Mouse (Mus musculus) brown adipose tissue, adult 24 weeks (tissue): ENCODE data around the gene Pdzd2. TPM values are rescaled to one million over a fixed set of nuclear protein-coding genes. Genes with fewer than 3 reads are reported as not detected.

ENCODE experiments used
- H3K27ac ChIP-seq: fragments of 200-500 bp; replicated peaks from 2 replicates; pipeline ENCODE4 v1.5.1; 2012; ENCODE audit warnings: low read depth, mild to moderate bottlenecking, low read length
- H3K4me1 ChIP-seq: fragments of 200-500 bp; 2 replicates; pipeline ENCODE4 v1.6.1; 2012; ENCODE audit warnings: low read length, mixed read lengths; ENCODE audit not compliant: control insufficient read depth, insufficient read depth, insufficient read length
- H3K4me3 ChIP-seq: fragments of 200-500 bp; 2 replicates; pipeline ENCODE4 v1.5.1; 2012; ENCODE audit warnings: low read depth, mild to moderate bottlenecking, low read length, moderate library complexity; ENCODE audit not compliant: insufficient read depth
- polyA plus RNA-seq: library from polyadenylated mRNA; stranded (reverse); fragments of >200 nt; gene quantifications from 2 replicates; pipeline ENCODE4 v1.2.4, GENCODE M21; 2012; ENCODE audit not compliant: missing spikeins, insufficient read depth, insufficient read length

The Pdzd2 gene
- polyA plus RNA-seq, 1 experiment = 23.7 TPM

DNA sequence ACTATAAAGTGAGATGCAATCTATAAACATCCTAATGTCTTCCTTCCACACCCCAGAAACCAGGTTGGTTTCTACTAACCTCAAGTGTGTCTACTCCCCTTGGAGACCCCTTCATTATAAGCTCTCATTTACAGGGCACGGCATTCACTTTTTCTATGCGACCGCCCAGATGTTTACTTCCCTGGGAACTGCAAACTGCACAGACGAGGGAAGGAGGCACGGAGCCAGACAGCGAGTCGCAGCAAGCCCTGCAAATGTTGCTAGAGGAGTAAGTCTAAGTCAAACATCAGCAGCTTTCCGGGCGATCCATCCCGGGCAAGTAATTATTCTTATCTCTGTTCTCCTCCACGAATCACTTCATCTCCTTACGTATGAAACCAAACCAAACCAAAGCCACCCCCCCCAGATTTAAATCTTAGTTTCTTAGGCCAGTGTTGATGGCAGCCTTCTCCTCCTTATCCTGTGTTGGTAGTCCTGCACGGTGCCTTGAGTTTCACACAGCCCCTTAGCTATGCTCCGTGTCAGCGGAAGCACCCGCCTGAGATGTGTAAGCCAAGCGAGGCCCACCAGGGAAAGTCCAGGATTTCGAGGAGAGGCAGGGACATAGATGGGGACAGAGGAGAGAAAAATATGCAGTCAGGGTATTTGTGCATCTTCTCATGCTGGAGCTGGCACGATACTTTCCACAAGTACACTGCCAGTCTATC, 305.7 kb downstream of the Pdzd2 start:
- no peak overlapping the region for H3K27ac ChIP-seq
- H3K4me3 ChIP-seq = no peak overlapping the region
- peaks cover 8% of the 10 kb centered on the region; the same call in 1 of the 2 replicates for H3K4me1 ChIP-seq

DNA sequence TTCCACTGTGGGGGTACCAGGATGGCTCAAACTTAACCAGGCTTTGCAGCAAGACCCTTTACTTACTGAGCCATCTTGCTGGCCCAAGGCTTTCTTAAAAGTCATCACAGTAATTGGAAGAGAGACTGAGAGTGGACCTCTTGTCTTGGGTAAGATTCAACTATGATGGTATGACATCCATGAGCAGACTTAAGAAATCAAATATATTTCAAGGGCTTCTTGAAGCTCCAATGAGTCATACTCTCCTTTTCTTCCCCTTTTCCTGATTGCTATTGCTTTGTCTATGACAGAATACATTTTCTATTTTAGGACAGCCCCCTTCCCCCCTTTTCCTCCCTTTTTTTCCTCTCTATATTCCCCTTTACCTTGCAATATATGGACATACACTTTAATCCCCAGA, 306.8 kb downstream of the Pdzd2 start:
- Histone ChIP-seq H3K4me1 (peaks cover 6% of the 10 kb centered on the region; the same call in 1 of the 2 replicates), H3K27ac (0 out of 2 replicates have a peak overlapping the region, but pooled peaks have one; percentile 16), H3K4me3 (no peak overlapping the region)

DNA sequence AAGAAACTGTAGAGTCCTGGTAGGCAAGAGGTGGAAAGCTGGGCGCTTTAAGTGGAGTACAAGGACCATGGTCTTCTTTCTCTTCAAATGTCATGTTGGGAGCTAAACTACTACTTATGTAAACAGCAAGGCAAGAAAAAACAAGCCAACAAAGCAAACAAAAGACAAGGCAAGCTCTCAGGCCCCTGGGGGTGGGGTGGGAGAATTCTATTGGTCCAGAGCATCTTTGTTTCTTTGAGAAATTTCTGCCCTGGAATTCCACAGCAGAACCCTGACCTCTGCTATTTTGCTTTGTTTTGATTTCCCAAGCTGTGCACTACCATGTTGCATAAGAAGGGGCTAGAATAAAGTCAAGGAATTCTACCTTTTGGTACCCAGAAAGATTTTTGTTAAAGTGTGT, 307.4 kb downstream of the Pdzd2 start:
- Histone ChIP-seq H3K4me1 (peaks cover 6% of the 10 kb centered on the region; the same call in 1 of the 2 replicates), H3K4me3 (no peak overlapping the region), H3K27ac (0 out of 2 replicates have a peak overlapping the region, but pooled peaks have one; percentile 16)

DNA sequence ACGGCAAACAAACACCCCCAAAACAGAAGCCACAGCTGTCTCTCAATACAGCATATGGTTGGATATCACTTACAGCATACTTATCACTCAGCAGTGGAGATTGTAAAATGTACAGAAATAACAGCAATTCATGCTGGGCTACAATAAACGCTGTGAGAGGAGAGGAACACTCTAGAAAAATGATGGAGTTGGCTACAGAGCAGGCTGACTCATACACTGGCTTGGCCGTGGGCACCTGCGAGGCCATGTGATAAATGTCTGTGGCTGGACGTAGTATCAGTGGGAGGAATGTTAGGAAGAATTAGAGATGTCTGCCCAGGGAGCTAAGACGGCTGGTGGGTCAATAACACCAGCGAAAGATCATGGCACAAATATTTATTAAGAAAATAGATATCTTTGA, 308.0 kb downstream of the Pdzd2 start:
- Histone ChIP-seq H3K4me3 (no peak overlapping the region), H3K27ac (no peak overlapping the region), H3K4me1 (peaks cover 6% of the 10 kb centered on the region; the same call in 1 of the 2 replicates)

DNA sequence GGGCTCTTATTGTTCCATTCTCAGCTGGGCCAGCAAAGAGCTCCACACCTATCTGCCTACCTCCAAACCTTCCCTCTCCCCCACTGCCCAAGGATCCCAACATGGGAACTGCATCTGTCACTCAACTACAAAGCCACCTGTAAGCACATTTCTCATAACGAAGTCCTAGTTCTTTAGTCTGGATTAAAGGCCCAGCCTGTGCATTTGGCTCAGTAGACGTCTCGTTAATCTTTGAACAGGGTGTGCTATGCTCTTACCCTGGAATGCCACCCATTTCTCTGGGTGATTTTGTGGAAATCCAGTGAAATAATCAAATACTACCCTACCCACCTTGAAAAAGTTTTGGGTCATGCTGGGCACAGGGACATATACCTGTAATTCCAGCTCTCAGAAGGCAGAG, 308.5 kb downstream of the Pdzd2 start:
- no peak overlapping the region for H3K27ac ChIP-seq
- peaks cover 6% of the 10 kb centered on the region; the same call in 1 of the 2 replicates for H3K4me1 ChIP-seq
- H3K4me3 ChIP-seq = no peak overlapping the region

DNA sequence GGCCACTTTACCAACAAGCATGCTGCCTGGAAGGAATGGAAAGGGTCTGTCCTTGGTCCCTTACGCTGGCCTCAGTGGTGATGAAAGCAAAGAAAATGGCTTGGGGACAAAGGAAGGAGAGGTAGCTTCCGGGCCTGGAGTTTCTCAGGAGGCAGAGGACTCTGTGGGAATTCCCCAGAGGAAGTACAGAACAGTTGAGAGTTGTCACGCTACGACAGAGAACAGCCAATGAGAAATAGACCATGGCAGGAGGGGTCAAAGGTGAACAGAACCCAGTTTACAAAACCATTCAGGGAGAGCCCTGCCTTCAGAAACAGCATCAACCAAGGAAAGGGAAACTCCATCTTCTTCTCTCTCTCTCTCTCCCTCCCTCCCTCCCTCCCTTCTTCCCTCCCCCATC, 309.1 kb downstream of the Pdzd2 start:
- H3K27ac ChIP-seq = no peak overlapping the region

DNA sequence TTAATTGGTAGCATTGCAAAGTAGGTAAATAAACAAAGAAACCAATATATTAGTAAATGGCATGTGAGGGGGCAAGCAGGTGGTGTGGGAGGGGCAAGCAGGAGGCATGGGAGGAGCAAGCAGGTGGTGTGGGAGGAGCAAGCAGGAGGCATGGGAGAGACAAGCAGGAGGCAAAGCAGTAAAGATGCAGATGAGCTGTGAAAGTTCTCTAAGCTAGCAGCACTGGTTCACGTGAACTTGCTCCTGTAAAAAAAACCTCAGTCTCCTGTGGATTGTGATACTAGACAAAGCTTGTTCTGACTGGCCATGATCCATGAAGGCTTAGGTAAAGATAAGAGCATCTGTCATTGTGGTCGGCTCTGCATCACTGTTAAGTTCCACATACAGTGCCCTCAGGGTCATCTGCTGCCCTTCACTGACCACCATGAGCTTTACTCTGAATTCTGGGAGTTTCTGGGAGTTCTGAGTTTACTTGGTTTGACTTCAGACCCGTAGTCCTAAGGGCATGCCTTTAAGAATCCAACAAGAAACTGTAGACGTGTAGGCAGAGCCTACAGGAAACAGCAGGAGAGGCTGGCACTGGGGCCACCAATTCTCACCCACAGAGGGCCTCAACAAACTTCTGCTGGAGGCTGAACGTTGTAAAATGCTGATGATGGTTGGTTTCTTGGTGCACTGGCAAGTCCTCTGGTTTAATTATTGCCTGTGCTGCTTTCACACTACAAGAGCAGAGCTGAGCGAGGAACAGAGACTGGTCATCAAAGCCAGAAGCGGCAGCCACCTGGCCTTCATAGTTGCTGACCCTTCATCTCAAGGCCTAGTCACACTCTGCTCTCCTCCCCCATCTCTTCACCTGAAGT, 309.9 kb downstream of the Pdzd2 start:
- peaks cover 8% of the 10 kb centered on the region; the same call in 1 of the 2 replicates for H3K4me1 ChIP-seq
- H3K27ac ChIP-seq = no peak overlapping the region
- no peak overlapping the region for H3K4me3 ChIP-seq

More for the DNA sequence above, 309.1 kb downstream of the Pdzd2 start:
- peaks cover 6% of the 10 kb centered on the region; the same call in 1 of the 2 replicates for H3K4me1 ChIP-seq
- H3K4me3 ChIP-seq = no peak overlapping the region

DNA sequence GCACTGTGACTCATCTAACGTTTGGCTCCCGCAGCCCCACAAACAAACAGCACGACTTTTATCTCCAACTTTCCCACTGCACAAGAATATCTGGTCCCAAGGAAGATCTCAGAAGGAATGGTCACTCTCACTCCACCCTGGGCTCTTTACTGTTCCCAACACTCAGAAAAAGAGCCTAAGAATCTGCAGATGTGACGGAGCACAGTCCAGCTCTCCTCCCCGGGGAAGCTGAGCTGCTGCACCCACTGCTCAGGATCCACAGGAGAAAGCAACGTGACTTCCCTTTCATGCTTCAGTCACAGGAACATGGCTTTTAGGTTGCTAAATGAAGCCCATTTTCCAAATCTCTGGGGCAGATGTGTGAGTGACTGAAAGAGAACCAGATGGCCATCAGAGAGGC, 311.9 kb downstream of the Pdzd2 start:
- Histone ChIP-seq H3K27ac (0 out of 2 replicates have a peak overlapping the region, but pooled peaks have one; percentile 2), H3K4me1 (peaks cover 6% of the 10 kb centered on the region; the same call in 1 of the 2 replicates), H3K4me3 (no peak overlapping the region)

DNA sequence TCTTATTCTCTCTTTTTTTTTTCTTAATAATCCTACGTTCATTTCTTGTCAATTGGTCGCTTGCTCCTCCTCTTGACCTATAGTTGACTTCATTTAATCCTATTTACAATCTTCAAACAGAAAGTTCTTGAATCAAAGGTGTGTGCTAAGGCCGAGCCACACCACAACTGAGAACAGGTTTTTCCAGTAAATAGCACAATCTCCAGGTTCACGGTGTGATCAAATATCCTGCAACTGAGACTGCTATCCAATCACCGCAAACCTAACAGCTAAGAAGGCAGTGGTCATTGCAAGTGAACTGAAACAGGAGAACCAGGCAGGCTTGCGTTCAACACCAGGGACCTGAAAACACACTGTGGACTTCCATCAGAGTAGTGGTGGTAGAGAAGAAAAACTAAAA, 313.4 kb downstream of the Pdzd2 start:
- H3K27ac ChIP-seq = no peak overlapping the region
- H3K4me1 ChIP-seq = peaks cover 4% of the 10 kb centered on the region; the same call in 1 of the 2 replicates
- no peak overlapping the region for H3K4me3 ChIP-seq

DNA sequence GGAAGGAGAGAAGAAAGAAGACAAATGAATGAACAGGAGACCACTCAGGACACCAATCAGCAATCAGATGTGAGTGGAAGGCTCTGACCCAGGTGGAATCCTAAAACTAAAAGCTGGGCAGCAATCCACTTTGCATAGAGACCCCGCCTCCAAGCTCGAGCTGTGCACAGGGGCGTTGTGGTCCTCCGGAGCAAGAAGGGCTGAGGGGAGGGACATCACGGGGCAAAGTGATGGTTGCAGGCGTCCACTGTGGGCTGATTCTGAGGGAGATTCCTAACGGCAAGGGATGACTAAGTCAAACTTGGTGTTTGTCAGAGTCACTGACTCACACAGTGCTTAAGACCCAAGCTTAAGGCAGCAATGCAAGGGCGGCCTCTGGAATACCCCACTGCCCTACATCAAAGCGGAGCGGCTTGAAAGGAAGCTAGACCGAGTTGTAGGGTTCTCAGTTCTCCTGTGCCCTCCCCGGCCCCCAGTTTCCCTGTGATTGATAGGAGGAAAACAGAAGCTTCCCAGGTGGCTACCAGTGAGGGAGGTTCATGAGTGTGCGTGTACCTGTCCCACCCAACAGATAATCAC, 314.6 kb downstream of the Pdzd2 start:
- Histone ChIP-seq H3K4me3 (no peak overlapping the region), H3K4me1 (0 out of 2 replicates have a peak, but pooled peaks cover 3% of the 10 kb centered on the region), H3K27ac (no peak overlapping the region)

DNA sequence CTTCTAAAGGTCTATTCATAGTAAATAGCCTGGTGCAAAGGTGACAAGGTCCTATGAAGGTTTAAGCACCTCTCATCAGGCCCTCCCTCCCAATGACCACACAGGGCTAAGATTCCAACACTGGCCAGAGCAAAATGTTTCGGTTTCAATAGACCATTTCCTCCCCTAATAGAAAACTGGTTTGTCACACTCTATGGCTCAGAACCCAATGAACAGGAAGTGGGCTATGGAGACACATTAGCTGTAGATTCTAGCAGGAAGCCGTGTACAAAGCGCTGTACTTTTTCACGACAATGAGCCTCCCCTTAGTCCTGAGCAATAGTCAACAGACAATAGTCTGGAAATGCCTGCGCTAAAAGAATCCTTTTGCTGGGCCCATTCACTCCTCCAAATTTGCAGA, 315.5 kb downstream of the Pdzd2 start:
- 0 out of 2 replicates have a peak, but pooled peaks cover 3% of the 10 kb centered on the region for H3K4me1 ChIP-seq
- H3K4me3 ChIP-seq = no peak overlapping the region

DNA sequence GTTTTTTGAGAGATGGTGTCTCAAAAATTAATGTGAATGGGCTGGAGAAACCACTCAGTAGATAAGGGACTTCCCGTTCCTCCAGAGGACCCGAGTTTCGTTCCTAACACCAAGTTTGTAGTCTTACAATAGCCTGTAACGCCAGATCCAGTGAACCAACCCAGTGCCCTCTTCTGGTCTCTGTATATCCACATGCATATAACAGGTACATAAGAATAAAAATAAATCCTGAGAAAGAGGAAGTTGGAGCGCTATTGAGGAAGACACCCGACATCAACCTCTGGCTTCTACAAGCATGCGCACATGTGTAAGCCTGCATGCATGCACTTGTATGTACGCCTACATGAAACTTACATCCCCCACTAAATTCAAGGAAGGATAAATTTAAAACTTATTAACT, 318.8 kb downstream of the Pdzd2 start:
- no peak overlapping the region for H3K27ac ChIP-seq
- no peak overlapping the region for H3K4me3 ChIP-seq
- peaks cover 18% of the 10 kb centered on the region for H3K4me1 ChIP-seq

More for the DNA sequence above, 315.5 kb downstream of the Pdzd2 start:
- H3K27ac ChIP-seq = no peak overlapping the region

DNA sequence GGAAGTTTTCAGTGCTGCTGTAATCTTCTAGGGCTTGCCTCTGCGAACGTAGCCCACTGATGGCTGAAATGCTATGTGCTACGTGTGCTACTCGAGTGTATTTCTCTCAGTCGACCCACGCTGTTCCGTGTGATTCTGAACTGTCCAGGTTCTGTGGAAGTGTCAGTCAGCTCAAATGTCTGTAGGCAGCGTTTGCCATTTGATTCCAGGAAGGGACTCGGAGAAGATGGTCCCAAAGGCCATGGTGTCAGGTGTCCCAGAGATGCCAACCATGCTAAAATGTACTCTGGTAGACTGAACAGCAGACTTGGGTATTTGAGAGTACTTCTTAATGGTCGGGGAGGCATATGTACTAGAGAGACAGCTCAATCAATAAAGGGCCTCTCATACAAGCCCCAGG, 319.3 kb downstream of the Pdzd2 start:
- Histone ChIP-seq H3K4me1 (peaks cover 18% of the 10 kb centered on the region), H3K4me3 (no peak overlapping the region), H3K27ac (no peak overlapping the region)

DNA sequence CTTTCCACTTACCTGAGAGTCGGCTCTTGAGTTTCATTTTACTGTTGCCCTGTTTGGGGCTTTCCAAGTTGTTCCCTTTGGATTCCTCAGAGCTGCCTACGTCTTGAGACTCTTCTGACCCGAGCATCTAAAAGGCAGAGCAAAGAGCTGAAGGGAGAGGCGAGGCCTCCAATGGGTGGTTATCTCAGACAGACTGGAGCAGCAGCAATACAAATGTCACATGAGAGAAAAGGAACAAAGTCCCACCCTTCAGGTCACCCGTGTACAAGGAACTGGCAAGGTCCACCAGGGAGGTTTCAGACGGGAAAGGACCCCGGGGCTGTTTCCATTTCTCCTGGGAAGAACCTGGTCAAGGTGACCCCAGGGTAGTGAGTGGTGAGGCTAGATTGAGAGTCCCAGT, 320.3 kb downstream of the Pdzd2 start:
- peaks cover 16% of the 10 kb centered on the region for H3K4me1 ChIP-seq
- H3K27ac ChIP-seq = no peak overlapping the region
- H3K4me3 ChIP-seq = no peak overlapping the region
